Mouse (Mus musculus) mature B cell (primary cell): ENCODE results near the gene Srp9.

Source experiments
- in situ Hi-C: fragments of 300-500 bp; cut with MboI; formaldehyde crosslinking; loops from 2 replicates; pipeline ENCODE4 v1.14.3; 2019

Gene Srp9

DNA sequence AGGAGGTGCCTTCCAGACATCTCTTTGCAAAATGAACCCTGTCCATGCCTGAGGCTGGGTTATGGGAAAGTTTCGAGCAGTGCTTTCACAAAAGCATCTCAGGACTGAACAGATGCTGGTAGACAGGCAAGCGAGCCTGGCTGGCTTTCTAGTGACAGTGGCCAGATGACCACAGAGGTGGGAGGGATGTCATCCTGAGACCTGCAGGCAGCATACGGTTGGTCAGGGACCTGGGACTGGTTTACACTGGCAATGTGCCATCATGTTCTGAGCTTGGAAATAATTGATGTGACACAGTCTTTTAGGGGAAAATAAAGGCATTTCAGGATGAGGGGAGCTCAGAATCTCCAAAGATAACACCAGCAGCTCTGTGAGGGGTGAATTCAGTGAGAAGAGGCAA is 19.5 kb upstream of the Srp9 start:
- in situ Hi-C loops, result no loop called here

DNA sequence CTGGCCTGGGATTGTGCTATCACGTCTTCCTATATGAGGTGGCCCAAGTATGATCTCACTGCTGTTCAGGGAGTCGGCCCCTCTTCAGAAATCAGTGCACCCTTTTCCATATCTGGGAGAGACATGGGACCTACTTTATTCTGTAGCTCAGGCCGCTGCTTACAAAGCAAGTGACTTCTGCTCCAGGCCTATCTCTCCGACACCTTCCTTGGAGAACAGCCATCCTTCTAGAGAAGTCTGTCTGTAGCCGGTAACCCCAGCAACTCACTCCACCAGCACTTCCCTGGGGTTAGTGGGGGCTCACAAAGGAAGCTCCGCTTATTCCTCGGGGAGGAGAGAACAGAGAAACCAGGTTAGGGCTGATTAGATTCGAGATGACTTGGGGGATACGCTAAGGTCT is 17.3 kb upstream of the Srp9 start:
- in situ Hi-C loops, result no loop called here

DNA sequence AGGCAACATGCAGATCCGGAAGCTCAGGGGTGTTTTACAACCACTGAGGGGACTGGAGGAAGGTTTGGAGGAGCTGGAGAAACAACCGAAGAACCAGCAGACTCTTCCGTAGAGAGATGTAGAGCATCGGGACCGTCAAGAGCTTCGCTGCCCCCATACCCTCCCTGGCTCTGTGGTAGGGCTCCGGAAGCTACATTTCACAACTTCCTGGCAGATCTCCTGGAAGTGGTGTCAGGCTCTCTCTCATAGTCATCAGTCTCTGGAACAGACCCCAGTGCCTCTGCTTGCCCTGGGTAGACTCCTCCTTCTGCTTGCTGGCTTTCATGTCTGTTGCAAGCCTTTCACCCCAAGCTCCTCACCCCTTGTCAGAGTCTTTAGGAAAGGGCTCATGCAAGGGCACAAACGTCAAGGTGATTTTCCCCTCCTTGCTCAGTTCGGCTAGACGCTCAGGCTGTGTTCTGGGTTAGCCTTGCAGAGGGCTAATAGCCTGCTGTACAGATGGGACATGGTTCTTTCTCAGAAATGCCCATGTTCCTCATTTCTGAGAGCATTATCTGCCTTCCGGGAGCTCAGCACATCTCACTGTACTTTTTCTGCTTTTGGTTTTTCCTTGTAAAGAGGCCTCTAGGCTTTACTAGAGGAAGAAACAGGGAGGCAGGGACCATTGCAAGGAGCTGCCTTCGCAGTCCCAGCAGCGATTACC is 16.0 kb upstream of the Srp9 start:
- in situ Hi-C loops, result no loop called here

DNA sequence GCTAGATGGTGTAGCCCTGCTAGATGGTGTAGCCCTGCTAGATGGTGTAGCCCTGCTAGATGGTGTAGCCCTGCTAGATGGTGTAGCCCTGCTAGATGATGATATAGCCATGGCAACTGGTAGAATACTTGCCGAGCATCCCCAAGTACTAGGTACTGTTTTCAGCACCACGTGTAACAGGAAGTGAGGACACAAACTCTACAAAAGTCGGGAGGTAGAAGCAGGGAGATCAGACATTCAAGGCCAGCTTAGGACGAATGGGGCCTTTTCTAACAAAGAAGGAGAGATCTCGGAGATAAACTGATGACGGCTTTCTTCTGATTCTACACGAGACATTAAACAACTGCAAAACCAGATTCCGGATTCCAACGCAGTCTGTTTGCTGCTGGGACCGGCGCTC is 14.4 kb upstream of the Srp9 start:
- in situ Hi-C loops, result no loop called here

DNA sequence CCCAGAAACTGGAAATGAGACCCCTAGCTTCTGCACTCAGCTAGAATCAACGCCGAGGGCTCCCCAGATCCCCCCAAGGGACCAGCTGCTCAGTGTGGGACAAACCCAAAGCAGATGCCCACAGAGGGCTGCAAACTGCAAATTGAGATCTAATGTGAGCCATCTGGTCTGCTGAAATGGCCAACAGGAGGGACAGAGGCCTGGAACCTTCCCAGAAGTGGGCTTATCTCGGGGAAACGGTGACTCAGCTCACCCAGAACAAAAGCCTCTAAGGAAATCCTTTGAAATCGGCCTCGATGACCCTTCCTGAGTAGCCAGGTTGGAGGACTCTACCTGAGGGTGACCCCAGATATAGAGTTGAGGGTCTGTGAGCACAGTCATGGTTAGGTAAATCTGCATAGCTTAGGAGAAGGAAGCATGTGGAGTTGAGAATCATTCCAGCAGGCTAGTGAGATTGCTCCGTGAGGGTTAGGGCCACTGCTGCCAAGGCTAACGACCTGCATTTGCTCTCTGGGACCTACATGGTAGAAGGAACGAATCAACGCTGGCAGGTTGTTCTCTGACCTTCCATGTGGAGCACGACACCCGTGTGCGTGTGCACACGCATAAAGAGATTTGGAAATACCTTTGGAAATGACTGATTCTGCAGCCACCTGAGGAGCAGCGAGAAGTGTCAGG is 13.7 kb upstream of the Srp9 start:
- in situ Hi-C loops, result no loop called here

DNA sequence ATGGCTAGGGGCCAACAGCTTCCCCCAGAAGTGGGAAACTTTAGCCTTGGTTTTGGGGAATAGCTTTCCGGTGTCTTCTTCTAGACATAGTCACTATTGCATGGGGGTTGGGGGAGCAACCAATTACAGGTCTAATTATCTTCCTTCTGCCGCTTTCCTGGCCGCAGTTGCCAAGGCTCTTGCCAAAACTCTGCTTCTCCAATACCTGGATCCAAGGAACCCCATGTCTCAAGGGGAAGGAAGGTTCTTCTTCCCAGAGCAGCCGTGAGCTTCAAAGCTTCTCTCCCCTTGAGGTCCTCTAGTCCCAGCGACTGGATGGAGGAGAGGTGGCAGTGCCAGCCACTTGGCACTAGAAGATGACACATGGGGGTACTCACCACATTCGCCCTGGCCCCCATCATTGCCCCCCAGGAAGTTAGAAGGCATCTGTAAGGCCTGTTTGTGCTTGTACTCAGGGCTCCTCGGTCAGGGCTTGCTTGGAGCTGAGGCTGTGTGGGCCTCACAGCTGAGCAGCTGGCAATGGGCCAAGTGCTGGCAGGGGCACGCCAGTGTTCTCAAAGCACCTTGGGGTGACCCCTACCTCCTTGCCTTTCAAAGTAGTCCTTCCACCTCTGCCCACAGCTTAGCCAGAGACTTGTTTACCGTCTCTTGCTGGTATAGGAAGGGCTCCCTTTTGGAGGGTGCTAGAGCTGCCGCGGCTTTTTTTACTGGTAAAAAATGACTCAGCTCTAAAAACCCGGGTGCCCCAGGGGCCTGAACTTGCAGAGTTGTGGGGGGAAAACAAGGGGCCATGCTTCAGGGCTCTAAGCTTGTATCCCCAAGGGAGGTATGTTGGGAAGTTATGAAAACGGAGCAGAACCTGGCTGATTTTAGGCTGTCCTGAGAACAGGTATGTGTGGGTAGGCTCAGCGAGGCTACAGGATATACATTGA is 12.9 kb upstream of the Srp9 start:
- in situ Hi-C loops, result no loop called here

DNA sequence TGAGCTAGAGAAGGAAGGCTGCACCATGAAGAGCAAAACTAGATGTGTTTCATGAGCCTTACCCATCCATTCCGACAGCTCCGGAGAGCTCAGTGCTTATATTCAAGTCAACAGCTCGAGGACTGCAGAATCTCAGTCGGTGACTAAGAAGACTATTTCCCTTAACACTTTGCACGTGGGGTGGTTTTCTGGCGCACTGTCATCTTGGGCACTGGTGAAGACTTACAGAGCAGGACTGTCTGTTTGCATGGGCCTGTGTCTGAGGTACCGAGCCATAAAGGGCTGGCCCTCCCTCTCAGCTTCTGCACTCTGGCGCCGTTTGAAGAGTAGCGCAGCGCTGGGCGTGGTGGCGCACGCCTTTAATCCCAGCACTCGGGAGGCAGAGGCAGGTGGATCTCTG is 12.2 kb upstream of the Srp9 start:
- in situ Hi-C loops, result no loop called here

DNA sequence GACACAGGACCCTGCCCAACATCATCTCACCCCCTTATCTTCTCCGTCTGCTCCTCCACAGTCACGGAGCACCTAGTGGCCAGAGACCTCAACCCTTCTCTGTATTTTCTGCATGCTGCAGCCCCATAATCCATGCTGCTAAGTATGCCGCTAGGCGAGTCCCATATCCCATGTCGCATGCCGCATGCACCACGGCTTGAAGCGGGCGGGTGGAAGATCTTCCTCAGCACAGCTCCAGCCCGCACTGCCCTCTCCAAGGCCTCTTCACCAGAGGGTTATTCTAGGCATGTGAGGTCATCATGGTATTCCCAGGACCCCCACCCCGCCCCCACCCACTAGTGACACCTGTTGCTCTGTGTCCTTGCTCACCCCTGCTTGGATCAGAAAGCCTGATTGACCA is 11.4 kb upstream of the Srp9 start:
- in situ Hi-C loops, result no loop called here

DNA sequence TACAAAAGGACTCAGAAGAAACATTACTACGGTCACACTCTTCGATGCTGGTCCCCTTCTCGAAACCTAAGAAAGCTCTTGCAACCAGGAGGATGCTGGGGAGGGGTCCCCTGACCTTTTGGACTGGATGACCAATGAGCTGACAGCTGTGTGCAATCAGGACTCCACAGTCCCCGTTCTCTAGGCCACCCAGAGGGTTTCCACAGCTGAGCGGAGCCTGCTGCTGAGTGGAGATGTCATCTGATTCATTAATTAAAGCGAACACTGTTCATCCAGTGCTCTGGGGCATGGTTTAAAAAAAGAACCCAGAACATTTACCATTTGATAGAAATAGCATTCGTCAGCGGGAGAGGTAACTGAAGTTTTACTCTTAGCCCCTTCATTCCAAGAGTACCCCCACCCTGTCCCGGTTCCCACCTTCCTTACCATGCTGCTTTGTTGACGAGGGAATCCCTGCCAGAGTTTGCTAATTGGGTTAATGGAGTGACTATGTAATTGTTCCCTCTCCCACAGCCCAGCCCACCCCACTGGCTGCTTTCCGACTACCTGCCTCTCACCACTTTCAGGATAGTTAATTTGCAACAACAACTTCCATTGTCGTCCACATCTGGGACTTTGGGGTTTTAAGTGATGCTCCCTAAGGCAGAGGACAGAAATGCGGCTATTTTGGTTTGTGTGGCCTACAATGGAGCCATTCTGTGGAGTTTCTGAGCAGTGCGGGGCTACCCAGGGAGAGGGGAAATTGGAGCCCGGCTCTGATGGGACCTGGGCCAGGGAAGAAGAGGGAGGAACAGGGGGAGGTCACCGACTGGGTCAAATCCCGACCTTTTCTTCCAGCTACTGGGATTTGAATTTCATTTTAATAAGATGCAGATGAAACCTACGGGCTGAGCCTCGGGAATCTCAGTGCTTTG is 10.7 kb upstream of the Srp9 start:
- in situ Hi-C loops, result no loop called here

DNA sequence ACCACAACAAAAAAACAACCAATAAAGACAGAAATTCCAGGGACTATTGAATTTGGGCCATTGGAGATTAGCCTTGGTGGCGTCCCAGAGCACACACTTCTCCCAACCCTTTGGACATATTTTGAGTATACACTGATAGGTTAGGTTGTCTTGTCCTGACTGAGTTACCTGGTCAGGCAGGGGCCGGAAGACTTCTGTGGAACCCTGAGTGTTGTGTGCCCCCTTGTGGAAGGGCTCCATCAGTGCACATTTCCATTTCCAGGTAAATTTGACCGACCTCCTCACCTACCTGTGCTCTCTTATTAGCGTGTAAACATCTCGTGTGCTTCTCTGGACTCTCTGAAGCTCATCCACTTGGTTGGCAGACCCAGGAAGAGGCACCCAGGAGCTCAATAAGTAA is 9.3 kb upstream of the Srp9 start:
- in situ Hi-C loops, result loop anchor here (5.0 kb wide), 1 partner anchor 228 kb away; no protein-coding TSS in a partner anchor

DNA sequence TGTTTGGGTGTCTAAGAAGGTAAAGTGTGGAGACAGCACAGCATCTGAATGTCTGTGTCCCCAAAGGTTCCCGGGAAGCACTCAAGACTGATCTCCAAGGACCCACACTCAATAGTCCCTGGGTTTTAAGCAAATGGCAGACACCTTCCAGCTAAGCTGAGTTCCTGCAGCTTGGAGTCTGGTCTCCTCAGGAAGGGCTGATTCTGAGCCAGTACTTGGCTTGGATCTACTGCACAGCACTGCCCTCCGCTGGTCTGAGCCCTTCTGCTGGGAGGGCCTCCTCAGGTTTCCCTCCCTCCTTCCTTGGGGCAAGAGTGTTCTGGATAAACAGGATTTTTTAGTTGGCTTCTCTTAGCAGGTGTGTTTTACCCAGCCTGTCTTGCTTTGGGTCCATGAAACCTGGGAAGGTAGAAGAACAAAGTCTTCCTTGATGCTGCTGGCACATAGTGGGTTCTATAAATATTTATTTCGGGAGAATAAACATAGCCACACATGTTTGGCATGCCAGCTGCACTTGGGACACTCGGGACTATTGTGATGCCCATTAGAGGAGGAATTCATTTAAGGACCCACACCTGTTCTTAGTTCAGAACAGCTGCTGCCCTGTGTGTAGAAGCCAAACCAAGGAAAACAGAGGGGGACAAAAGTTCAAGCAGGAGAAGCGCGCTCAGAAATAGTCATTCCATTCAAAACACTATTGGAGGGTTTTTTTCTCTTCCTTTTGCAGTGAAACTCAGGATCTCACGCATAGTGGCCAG is 8.7 kb upstream of the Srp9 start:
- in situ Hi-C loops, result loop anchor here (5.0 kb wide), 1 partner anchor 229 kb away; no protein-coding TSS in a partner anchor

DNA sequence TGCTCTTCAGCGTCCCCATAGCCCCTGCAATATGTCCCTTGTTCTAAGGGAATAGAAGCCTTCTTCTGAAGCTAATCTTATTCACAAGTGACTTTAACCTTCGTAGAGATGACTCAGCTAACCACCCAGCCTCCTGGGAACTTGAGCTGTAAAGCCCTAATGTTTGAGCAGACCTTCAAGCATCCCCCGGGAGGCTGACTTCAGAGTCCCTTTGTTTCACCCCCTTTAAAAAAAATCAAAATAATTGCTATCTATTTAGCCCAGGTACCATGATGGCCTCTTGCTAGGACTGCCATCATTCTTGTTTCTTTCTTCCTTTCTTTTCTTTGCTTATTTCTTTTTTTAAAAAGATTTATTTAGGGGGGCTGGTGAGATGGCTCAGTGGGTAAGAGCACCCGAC is 2.1 kb upstream of the Srp9 start:
- in situ Hi-C loops, result no loop called here

DNA sequence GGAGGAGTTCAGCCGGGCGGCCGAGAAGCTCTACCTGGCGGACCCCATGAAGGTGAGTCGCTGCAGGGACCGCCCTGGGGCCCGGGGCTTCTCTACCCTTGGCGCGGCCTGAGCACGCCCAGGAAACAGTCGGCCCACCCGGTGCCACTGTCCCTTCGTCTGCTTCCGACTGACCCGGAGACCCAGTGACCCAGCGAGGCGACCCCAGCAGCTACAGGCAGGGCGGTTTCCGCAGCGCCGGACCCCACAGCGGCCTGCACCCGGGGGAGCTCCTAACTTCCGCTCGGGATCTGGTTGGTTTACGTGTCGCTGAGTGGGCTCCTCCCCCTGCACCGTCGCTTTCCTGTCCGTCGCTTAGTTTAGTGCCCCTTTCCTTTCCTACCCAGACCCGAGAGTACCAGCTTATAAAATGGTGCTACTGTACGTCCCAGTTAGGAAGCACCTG is 409 bp downstream of the Srp9 start:
- in situ Hi-C loops, result loop anchor here (25.0 kb wide), 1 partner anchor 412 kb away; no protein-coding TSS in a partner anchor

DNA sequence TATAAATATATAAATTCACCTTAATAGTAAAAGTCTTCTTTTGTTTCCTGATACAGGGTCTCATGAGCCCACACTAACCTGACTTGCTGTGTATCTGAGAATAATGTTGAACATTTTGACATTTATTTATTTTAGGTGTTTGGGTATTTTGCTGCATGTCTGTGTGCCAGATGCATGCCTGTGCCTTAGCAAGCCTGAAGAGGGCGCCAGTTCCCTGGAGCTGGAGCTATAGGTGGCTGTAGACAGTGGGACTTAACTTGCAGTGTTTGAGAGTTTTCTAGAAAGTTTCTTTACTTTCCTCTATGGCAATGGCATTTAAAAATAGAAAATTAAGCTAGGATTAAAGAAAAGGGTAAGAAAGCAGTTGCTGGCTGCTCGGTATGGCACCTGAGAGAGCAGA is 6.3 kb downstream of the Srp9 start:
- in situ Hi-C loops, result loop anchor here (25.0 kb wide), 1 partner anchor 406 kb away; no protein-coding TSS in a partner anchor

DNA sequence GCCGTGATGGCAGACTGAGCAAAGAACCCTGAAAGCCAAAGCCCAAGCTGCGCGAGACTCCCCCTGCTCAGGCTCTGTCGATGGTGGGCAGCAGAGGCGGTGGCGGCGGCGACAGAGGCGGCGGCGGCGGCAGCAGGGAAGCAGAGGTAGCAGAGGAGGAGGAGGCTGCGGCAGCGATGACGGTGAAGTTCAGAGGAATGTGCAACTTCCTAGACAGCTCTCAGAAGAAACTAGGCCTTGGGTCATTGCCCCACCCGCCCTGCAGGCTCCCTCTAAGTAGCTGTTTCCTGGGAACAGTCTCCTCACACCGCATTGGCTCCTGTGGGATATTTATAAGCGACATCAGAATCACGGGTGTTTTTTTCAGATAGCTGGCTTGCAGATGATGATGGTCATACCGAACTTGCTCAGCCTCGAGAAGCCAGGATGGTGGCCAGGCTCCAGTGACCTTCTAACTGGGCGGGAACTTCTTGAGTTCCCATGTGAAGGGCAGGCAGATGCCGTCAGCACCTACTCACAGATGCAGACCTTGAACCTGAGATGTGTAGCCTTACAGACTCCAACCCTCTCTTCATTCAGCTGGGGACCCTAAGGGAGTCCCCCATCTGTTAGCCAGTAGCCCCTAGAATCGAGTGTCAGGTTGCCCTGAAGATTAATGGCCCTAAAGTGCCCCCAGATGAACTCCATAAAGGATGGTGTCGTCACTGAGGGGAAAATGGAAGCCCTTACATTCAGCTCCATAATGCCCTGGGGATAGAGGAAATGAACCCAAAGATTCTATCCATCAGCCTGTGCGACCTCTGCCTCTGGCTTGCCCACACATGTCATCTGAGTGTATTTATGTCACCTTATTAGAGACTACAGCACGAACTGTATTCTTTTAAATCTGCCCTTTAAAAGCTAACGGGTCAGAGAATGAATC is 12.9 kb downstream of the Srp9 start:
- in situ Hi-C loops, result loop anchor here (25.0 kb wide), 1 partner anchor 400 kb away; no protein-coding TSS in a partner anchor

DNA sequence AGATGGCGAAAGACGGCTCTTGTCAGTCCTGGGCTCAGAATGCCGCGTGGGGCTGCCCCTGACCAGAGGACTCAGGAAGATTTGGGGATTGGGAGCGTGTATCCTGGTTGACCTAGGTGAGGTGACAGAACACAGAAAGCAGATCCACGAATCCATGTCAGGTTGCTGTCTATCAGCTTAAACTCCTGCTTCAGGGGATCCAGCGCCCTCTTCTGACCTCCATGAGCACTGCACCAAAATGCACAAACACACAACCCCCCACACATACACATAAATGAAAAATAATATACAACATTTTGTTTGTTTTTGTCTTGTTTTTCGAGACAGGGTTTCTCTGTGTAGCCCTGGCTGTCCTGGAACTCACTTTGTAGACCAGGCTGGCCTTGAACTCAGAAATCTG is 13.6 kb downstream of the Srp9 start:
- in situ Hi-C loops, result loop anchor here (25.0 kb wide), 1 partner anchor 399 kb away; no protein-coding TSS in a partner anchor

DNA sequence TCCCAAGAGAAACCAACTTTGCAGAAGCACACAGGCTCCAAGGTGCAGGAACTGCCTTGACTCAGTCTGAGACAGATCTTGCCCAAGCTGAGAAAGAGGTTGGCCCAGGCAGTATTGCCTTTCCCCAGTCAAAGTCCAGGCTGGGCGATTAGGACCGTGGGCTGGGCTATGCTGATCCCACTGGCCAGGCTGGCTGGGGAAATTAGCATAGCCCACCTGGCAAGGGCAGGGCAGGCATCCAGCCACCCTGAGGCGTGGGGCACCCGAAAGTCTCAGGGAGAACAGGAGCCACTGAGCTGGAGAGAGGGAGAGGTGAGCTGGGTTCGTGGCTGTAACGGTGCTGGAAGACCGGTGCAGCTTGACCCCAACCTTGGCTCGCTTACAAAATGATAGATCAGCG is 15.4 kb downstream of the Srp9 start:
- in situ Hi-C loops, result loop anchor here (25.0 kb wide), 1 partner anchor 397 kb away; no protein-coding TSS in a partner anchor

DNA sequence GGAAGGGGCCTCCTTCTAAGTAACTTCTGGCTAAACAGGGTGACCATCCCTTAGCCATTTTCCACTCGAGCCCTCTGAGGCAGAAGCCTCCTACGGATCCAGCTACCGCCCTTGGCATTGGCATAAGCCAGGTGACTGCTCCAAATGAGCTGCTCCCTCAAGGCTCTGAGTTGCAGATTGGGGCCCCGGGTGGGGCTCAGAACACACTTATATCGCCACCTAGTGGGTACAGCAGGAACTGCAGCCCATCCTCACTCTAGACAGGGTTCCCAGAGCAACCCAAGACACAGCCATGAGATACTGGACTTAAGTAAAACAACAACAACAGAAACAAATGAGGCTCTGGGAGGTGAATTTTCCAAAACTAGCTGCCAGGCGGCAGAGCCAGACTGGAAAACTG is 15.8 kb downstream of the Srp9 start:
- in situ Hi-C loops, result loop anchor here (25.0 kb wide), 1 partner anchor 397 kb away; no protein-coding TSS in a partner anchor

DNA sequence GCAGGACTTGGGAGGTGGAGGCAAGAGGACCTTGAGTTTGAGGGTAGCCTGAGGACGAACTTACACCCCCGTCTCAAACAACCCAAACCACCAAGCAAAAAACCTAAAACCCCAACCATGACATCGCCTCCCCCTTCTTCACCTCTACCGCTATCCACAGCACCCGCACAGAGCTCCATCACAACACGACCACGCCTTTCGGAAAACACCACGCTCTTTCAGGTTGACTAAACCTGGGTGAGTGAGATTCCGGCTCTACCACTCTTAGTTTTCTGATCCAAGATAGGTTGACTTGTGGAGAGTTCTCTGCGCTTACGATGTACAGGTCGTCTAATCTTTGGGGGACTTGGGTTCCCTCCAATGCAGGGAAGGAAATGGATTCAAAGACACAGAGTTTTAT is 18.2 kb downstream of the Srp9 start:
- in situ Hi-C loops, result loop anchor here (25.0 kb wide), 1 partner anchor 395 kb away; no protein-coding TSS in a partner anchor
